Mouse (Mus musculus) activated CD4-positive, CD25-positive, alpha-beta regulatory T cell, adult 9 weeks (primary cell): Measurements from ENCODE around the gene Gm7030. TPM values are rescaled to one million over a fixed set of nuclear protein-coding genes. Genes with fewer than 3 reads are reported as not detected.

Experiments
- polyA plus RNA-seq: library from polyadenylated mRNA; unstranded; fragments of 100-300 nt; shearing (Covaris generic); gene quantifications from one replicate; pipeline ENCODE4 v1.2.1, GENCODE M21; 2017

The Gm7030 gene
- not detected for polyA plus RNA-seq

DNA sequence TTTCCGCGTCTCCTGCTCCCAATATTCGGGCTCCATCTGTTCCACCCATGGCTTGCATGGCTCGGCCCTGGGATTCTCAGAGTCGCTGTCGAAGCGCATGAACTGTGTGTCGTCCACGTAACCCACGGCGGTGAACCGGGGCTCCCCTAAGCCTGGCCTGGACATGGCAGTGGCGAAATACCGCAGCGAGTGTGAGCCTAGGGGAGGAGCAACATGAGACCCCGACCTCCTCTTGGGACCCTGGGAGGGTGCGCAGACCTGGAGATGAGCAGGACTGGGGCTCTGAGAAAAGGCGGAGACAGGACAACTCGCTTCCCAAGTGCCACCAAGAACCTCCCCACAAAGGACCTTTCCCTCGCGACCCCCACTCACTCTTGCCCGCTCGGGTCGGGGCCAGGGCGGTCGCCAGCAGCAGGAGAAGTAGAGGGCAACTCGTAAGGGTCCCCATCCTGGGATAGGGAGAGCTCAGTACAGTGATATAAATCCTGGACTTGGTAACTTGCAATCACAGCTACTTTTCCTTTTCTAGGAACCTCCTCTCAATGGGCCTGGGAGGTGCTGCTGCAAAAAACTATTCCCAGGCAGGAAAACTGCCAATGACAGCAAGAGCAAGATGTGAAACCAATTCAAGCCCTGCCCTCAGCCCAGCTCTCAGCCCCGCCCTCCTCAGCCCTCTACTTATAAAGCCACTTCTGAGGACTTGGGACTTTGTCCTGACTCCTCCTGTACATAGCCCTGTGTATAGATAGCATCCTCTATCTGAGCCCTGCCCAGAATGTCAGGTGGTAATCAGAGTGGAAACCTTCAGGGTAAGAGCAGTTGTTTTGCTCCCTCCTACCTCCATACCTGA lies at the start of gene Gm7030:
Gene Gm7030, minus strand, starts transcription at position 458 of the 850 bp plus-strand sequence.

DNA sequence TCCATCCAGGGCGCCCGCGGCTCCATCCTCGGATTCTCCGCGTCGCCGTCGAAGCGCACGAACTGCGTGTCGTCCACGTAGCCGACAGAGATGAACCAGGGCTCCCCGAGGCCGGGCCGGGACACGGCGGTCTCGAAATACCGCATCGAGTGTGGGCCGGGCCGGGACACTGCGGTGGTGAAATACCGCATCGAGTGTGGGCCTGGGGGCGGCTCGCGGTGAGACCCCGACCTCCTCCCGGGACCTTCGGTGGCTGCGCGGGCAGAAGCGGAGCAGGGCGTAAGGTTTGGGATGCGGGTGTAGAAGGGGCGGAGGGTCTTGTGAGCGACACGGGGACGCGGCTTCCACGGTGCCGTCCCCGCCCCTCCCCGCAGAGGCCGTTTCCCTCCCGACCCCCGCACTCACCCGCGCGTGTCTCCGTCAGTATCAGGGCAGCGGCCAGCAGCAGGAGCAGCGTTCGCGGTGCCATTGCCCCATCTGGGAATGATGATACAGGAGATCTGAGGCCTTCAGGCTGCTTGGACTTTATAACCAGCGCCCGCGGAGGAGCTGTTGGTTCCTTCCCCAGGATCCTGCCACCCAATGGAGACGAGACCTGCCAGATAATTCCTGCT lies 38.9 kb upstream of the Gm7030 start, which contains the start of gene Gm8909:
Gene Gm8909, minus strand, starts transcription at position 499 of the 614 bp plus-strand sequence.

DNA sequence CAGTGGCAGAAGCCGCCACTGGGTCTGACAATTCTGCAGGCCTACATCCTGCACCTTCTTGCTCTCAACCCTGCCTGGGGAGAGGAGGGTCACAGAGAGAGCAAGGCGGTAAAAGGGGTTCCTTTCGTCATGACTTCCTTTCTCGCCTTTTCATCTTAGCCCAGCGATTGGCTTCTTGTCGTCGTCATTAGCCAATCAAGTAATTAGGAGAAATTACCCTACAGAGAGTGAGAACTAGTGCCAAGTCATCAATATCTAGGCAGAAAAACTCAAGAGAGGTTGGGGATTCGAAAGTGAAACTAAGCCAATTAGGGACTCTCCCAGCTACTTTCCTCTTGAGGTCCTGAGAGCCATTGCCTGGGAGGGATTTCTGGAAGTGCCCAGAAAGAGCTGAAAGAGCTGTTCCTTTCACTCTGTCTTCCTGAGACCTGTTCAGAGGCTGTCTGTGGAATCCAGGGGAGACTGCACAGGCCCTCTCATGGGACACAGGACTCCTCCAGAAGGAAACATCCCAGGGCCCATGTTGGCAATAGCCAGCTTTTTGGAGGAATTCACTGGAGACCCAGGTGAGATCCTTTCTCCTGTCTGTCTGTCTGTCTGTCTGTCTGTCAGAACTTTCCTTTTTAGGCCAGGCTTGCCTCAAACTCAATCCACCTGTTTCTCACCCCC lies 7.7 kb downstream of the Gm7030 start, which contains the start of gene Gm19684:
Gene Gm19684, plus strand, starts transcription at position 327 of the 669 bp plus-strand sequence.

Other genes with a start within 250 kb of the Gm7030 start
- 28.1 TPM for gene Dhx16, start 249.6 kb downstream of the Gm7030 start, polyA plus RNA-seq
- gene 2310061I04Rik, start 232.0 kb downstream of the Gm7030 start, polyA plus RNA-seq: 28.9 TPM
- 28.4 TPM for gene Atat1, start 219.3 kb downstream of the Gm7030 start, polyA plus RNA-seq
- 77.6 TPM for gene Mrps18b, start 213.0 kb downstream of the Gm7030 start, polyA plus RNA-seq
- gene Ppp1r10, start 213.0 kb downstream of the Gm7030 start, polyA plus RNA-seq: 62.6 TPM
- 162 TPM for gene Abcf1, start 159.7 kb downstream of the Gm7030 start, polyA plus RNA-seq
- 16.1 TPM for gene Gnl1, start 149.6 kb downstream of the Gm7030 start, polyA plus RNA-seq
- 20.4 TPM for gene Prr3, start 149.2 kb downstream of the Gm7030 start, polyA plus RNA-seq
- gene H2-T24, start 108.9 kb downstream of the Gm7030 start, polyA plus RNA-seq: 27.0 TPM
- 848 TPM for gene H2-T23, start 96.6 kb downstream of the Gm7030 start, polyA plus RNA-seq
- 263 TPM for gene H2-T22, start 86.7 kb downstream of the Gm7030 start, polyA plus RNA-seq
- 0.56 TPM for gene Gm6034, start 86.5 kb downstream of the Gm7030 start, polyA plus RNA-seq
- gene Gm11127, start 71.1 kb downstream of the Gm7030 start, polyA plus RNA-seq: not detected
- gene Gm19684, start 7.7 kb downstream of the Gm7030 start, polyA plus RNA-seq: 1.3 TPM
- gene Gm8909, start 39.1 kb upstream of the Gm7030 start, polyA plus RNA-seq: 12.9 TPM
- 0.92 TPM for gene H2-T3, start 60.9 kb upstream of the Gm7030 start, polyA plus RNA-seq
- gene Rpp21, start 128.6 kb upstream of the Gm7030 start, polyA plus RNA-seq: 170 TPM
- gene Trim39, start 142.8 kb upstream of the Gm7030 start, polyA plus RNA-seq: 23.2 TPM
- not detected for gene H2-M10.2, start 157.1 kb upstream of the Gm7030 start, polyA plus RNA-seq
- not detected for gene H2-M10.1, start 196.7 kb upstream of the Gm7030 start, polyA plus RNA-seq
- not detected for gene H2-M10.3, start 239.0 kb upstream of the Gm7030 start, polyA plus RNA-seq